Mouse (Mus musculus) 3T3-L1 (cell line): ENCODE measurements around the gene Txndc12.
A peak's percentile ranks its signal among the peaks of the same experiment; 100 is the strongest.

Source experiments
- DNase-seq: peaks from one replicate; pipeline ENCODE4 v3.0.0-alpha.2; 2015; ENCODE audit warnings: low read depth, low spot score

The Txndc12 gene

DNA sequence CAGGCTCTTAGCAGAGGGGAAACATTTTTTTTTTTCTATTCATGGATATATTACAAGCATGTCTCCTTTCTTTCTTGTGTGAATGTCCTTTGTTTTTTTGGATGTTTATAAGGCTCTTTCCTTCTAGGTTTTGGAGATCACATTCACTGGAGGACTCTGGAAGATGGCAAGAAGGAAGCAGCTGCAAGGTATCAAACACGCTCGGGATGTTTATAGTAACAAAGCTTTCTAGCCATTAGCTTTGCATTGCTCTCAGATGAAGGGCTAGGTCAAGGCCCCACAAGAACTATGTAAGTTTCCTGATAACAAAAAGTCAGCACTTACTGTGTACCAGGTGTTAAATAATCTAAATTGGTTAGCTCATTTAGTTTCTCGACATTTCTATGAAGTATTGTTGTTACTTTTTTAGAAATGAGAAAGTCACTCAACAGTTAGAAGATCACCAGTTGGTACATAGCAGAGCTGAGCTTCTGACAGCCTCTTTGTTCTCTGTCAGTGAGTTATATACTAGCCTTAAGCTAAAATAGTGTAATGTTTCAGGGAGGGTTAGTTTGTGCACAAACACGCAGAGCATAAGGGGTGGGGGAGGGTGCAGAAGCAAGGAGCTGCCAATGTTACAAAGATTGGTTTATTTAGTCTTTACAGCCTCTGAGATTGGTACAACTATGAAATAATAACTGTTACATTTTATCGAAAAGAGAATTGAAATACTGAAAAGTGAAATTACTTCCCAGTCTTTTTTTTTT lies 11.6 kb downstream of the Txndc12 start:
- DNase-seq, result no peak

DNA sequence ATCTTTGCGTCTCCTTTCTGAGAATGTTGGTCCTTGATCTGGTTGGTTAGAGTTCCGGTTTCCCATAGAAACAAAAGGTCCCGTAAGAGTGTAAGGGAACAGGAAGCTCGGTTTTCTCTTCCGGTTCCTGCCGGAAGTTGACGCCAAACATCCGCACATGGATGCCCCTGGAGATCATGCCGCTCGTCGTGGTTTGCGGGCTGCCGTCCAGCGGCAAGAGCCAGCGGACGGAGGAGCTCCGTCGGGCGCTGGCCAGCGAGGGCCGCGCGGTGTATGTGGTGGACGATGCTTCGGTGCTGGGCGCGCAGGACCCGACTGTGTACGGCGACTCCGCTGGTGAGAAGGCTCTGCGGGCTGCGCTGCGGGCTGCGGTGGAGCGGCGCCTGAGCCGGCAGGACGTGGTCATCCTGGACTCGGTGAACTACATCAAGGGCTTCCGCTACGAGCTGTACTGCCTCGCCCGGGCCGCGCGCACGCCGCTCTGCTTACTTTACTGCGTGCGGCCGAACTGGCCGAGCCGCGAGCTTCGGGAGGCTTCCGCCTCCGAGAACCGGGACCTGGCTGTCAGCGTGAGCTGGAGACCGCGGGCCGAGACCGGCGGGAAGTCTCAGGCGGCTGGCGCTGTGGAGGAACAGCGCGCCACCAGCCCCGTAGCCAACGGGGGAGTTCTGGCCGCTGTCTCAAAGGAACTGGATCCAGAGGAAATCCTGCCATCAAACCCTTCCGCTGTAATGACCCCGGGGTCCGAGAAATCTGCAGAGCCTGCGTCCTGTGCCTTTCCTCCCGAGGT lies 13.5 kb downstream of the Txndc12 start, which contains the start of gene Kti12:
Gene Kti12 (plus strand): TSS at position 71 of the 790 bp plus-strand sequence.
- DNase-seq, result peak; percentile 94

DNA sequence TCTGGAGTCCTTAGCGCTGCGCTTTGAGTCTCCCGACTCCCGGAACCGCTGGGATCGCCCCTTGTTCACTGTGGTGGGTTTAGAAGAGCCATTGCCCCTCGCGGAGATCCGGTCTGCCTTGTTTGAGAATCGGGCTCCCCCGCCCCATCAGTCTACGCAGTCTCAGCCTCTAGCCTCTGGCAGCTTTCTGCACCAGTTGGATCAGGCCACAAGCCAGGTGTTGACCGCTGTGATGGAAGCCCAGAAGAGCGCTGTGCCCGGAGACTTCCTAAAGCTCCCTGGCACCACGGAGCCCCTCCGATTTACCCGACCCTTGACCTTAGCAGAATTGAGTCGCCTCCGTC lies 14.1 kb downstream of the Txndc12 start, which contains the start of gene A730015C16Rik:
Gene A730015C16Rik (minus strand): TSS at position 115 of the 344 bp plus-strand sequence.
- DNase-seq, result peak; percentile 37

DNA sequence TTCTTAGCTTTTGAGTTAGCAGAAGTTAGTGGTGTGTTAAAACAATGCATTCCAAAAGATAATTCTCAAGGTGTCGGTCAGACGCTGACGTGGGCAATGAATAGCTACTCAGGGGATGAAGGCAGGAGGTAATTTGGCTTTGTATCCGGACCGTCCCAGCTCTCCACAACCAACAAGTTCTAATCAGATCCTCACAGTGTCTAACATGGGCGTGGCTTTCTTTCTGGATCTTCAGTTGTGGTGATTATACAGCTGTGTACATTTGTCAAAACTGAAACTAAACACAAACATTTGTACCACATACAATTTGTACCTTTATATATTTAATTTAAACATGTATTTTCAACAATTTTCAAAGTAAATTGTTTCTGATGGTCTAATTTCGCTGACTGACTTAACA lies 32.4 kb downstream of the Txndc12 start:
- DNase-seq, result no peak

DNA sequence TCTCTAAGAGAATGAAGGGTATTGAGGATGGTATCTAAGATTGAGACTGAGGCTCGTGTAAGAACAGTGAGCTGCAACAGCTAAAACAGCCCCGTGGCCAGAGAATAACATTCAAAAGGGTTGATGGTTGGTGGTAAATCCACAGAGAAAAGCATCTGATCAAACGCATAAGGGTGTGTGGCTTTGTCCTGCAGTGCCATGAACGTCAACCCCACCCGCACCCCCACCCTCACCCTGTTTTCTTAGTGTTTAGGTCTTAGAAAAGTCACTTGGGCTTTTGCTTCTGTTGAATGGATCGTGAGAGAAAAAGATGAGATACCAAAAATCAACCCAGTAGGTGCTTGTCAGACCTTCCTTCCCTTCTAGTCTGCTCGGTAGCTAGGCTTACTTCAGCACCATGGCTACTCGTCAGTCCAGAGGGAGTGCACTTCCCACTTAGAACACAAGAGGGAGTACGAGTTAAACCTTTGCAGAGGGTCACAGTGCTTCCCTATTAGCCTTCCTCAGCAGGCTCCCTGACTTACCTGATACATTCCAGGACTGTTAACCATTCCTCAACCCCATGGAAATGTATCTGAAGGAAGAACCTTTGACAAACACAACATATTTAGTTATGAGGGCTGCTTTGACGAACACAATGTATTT lies 35.5 kb downstream of the Txndc12 start:
- peak; percentile 94 for DNase-seq

DNA sequence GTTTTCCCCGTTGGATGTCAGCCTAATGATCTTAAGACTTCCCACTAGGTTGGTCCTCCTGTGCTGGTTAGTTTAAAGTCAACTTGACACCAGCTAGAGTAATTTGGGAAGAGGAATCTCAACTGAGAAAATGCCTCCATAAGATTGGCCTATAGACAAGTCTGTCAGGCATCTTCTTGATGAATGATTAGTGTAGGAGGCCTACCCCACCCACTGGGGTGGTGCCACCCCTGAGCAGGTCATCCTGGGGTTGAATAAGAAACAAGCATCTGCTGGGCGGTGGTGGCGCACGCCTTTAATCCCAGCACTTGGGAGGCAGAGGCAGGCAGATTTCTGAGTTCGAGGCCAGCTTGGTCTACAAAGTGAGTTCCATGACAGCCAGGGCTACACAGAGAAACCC lies 39.3 kb downstream of the Txndc12 start:
- DNase-seq, result no peak

DNA sequence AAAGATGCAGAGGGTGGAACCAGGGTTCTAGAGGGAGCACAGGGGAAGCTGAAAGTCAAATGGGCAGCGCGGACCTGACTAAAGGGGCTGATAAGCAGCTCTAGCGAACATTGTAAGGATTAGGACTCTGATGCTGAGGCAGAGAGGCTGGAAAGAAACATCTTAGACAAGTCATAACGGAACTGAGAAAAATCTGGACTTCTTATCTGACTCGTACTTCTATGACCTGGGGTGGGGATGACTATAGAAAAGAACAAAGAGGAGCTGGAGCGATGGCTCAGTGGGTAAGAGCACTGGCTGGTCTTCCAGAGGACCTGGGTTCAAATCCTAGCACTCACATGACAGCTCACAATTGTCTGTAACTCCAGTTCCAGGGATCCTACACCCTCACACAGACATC lies 43.5 kb downstream of the Txndc12 start:
- DNase-seq, result no peak

DNA sequence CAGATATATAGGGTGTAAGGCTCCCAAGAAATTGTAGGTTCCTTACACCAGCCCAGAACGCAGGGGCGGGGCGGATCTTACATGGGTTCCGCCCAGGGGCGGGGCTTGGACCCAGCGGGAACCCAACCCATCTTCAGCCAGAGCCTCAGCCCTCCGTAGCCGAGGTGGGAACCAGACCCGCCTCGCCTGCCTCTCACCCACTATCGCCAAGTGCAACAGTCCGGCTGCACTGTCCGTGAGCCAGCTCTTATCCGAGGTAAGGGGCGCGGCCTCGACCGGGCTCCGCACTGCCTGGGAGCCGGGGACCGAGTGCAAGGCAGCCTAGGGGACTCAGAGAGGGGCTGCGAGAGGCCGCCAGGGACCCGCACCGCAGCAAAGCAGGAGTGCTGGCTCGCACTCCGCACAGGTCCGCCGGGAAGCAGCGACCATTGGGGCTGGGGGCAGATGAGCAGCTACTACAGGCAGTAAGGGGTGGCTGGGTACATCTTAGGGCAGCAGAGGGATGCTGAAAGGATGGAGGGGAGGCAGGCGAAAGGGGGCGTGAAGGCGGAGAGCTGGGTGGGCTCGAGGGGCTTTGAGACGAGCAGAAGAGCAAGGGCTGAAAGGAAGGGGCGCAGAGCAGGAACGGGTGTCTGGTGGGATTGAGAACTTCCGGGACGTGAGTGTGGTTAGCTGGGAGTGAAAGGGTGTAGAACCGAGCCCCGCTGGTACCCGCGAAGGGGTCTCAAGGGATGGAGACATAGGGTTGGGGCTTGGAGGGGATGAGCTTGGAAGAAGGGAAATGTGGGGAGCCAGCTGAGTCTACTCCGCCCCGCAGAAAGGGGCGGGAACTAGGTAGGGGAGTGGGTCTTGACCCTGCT lies 44.8 kb downstream of the Txndc12 start, which contains the start of gene Rab3b:
Gene Rab3b (plus strand): TSS at position 101 of the 860 bp plus-strand sequence.
- no peak for DNase-seq

DNA sequence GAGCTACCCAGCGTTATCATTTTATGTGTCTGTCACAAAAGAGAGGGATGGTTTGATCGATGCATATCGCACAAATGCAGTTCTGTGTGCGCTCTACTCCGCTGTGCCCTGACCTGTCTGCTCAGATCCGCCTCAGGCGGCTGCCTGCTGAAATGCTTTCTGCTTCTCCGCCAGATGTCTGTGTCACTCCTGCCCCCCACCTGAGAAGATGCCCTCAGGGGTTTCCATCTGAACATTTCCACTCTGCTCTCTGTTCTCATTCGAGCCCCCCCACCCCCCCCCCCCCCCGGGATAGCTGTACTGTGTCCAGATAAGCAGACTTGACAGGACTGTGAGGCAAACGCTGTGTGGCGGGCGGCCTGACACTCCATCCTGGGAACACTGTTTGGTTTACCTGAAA lies 49.4 kb downstream of the Txndc12 start:
- no peak for DNase-seq

DNA sequence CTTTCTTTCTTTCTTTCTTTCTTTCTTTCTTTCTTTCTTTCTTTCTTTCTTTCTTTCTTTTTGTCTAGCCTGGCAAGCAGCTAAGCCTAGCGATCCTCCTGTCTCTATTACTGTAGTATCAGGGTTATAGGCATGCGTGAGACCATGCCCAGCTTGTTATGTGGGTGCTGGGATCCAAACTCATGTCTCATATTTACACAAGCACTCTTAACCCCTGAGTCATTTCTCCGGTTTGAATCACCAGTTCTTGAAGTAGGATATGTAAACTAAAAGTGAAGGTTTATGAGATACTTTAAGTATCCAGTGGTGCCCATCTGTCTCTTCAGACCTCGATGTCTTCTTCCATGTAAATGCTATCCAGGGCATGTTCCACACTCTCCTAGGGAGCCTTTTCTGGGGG lies 53.1 kb downstream of the Txndc12 start:
- peak; percentile 87 for DNase-seq

DNA sequence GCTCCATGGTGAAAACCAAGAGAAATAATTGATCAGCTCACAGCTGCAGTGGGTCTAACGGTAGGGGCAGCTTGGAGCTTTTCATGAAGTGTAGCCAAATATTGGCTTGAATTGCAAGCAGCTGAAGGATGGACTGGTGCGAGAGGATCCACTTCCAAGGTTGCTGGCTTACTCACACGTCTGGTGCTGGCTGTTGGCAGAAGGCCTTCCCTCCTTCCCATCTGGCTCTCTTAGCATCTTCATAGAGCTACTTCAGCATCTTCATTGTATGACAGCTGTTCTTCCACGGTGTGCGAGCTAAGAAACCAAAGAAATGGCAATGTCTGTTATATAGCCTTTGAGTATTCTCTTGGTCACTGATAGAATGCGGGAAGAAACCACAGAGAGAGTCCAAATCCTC lies 56.5 kb downstream of the Txndc12 start:
- DNase-seq, result no peak

DNA sequence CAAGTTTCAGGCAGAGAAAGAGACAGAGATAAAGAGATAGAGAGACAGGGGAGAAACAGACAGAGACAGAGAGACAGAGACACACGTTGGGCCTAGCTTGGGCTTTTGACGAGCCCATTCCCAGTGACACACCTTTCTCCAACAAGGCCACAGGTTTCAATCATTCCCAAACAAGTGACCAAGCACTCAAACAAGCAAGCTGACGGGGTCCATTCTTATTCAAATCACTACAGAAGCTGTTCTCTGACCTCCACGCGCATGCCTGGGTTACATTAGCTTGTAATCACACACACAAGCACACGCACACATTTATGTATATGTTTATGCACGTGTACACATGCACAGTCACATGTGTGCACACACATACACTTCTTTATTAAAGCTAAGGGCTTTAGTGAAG lies 66.0 kb downstream of the Txndc12 start:
- DNase-seq, result no peak

DNA sequence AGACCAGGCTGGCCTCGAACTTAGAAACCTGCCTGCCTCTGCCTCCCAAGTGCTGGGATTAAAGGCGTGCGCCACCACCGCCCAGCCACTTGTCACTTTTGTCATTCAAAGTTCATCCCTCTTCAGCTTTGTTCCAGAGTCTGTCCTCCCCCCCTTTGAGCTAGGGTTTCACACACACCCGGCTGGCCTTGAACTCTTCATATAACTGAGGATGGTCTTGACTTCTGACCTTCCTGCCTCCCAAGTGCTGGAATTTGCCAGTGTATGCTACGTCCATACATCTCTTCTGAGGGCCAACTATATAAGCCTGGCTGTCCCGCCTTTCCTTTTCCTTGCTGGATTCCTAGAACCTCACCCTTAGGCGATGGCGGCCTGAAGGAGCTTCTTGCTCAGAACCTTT lies 68.5 kb downstream of the Txndc12 start:
- no peak for DNase-seq

DNA sequence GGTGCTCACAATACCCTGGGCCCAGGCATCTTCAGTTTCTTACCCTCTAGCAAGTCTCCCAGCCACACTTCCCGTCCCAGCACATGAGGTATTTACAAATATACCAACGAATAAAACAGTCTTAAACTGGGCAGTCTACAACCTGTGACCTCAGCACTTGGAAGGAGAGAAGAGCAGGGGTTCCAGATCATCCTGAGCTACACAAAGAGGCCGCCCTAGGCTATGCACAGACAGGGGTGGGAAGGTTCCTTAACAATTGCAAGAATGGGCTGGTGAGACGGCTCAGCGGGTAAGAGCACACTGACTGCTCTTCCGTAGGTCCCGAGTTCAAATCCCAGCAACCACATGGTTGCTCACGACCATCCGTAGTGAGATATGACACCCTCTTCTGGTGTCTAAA lies 68.9 kb downstream of the Txndc12 start:
- DNase-seq, result no peak

DNA sequence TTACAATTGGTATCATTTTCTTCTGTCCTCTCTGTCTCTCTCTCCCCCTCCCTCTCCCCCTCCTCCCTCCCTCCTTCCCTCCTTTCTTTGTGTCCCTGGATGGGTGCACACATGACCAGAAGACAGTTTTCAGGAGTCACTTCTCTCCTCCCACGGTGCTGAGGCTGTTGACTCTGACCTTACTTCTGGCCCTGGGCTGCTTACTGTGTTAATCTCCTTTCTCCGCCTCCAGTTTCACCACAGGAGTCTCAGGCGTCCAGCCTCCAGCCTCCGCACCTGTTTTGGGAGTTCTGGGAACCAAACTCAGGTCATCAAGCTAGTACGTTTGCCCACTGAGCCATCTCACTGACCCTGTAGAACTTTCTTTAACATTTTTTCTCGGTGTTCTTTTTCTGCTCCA lies 69.7 kb downstream of the Txndc12 start:
- no peak for DNase-seq

DNA sequence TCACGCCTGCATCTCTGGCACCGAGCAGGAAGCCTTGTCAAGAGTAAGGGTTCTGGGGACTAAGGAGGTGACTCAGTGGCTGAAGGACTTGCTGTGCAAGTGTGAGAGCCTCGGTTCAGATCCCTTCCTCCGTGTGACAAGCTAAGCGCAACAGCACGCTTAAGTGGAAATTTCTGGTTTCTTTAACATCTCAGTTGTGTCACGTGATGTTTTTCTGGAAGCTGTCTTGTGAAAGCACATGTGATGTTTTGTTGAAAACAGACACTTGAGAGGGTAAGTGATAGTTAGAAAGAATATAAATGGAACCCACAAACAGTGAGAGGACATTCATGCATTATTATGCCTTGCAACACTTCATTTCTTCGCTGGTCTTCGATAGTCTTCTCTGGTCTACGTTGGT lies 70.4 kb downstream of the Txndc12 start:
- DNase-seq, result no peak

DNA sequence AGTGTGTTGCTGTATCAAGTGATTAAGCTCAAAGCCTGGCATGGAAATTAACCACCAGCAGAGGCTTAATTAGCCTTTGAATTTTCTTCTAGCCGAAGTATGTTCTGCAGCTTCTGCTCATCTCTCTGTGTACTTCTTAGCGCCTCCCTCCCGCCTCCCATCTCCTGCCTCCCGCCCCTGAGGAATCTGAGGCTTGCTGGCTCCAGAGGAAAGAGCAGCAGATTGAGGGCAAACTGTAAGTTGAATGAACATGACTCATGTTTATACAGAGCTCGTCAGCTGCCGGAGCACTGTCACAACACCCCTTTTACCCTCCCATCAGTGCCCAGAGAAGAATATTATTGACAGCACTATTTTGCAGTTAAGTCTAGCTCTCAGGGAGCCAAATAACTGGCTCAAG lies 71.5 kb downstream of the Txndc12 start:
- peak; percentile 76 for DNase-seq

DNA sequence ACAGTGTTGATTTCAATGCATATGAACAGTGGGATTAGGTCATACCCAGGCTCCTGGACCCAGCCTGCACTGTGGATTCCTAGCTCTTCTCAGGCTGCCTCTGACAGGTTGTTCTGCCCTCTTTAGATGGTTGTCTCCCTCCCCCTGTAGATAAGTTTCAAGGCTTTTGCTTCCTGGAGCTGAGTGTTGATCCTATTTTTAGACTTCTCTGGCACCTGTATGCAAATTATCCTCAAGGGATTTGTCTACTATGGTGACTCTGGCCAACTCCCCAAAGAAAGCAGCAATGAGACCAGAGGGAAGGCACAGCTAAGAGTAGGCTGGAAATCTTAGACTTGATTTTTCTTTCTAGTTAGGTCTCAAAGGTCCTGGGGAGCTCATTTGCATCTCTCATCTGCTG lies 73.1 kb downstream of the Txndc12 start:
- no peak for DNase-seq

DNA sequence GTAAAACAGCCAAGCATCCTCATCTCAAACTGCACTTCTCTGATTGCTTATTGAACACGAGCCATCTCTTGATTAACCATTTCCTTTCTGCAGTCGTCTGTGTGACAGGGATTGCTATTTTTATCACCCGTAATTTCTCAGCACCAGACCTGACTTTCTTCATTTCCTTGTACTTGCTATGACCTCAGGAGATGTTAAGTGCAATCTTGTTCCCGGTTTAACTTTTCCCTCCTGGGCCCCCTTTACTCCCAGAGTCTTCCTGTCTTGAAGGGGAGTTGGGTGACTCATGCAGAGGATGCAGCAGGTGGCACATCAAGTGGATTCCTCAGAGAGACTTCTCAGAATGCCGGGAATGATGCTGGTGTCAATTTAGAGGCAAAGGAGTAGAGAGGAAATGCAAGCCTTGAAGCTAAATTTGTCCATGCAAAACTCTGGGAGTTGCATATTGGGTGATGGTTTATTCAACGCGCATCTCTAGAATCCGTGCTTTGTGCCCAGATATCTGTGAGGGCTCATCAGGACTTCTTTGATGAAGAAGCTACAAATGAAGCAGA lies 75.5 kb downstream of the Txndc12 start:
- DNase-seq, result no peak
